Mouse (Mus musculus) intestine, embryonic 14.5 days (tissue): ENCODE measurements around the gene Rps6kc1. TPM values are rescaled to one million over a fixed set of nuclear protein-coding genes. Genes with fewer than 3 reads are reported as not detected.

Experiments
- ATAC-seq: fragments of 200-750 bp; cut with Nextera tagmentation; replicated peaks from 2 replicates; pipeline ENCODE4 v1.8.0; 2017; ENCODE audit warnings: low read depth, moderate number of reproducible peaks, moderate TSS enrichment, moderate library complexity; ENCODE audit not compliant: low FRiP score, low TSS enrichment
- DNase-seq: peaks from one replicate; pipeline ENCODE4 v3.0.0-alpha.2; 2018; ENCODE audit warnings: low spot score
- H3K27ac ChIP-seq: fragments of 300-500 bp; sonication (generic); 2 replicates; pipeline ENCODE4 v1.5.1; 2014; ENCODE audit warnings: low read depth, mild to moderate bottlenecking, control low read depth
- H3K27me3 ChIP-seq: fragments of 300-500 bp; sonication (generic); replicated peaks from 2 replicates; pipeline ENCODE4 v1.6.1; 2014; ENCODE audit warnings: low read length, control low read depth; ENCODE audit not compliant: control insufficient read depth, insufficient read depth
- H3K36me3 ChIP-seq: fragments of 300-500 bp; sonication (generic); 2 replicates; pipeline ENCODE4 v1.6.1; 2014; ENCODE audit warnings: low read length, control low read depth; ENCODE audit not compliant: control insufficient read depth, insufficient read depth
- H3K4me1 ChIP-seq: fragments of 300-500 bp; sonication (generic); replicated peaks from 2 replicates; pipeline ENCODE4 v1.6.1; 2014; ENCODE audit warnings: low read length, control low read depth, mixed read lengths; ENCODE audit not compliant: control insufficient read depth, insufficient read depth
- H3K4me2 ChIP-seq: fragments of 300-500 bp; sonication (generic); 2 replicates; pipeline ENCODE4 v1.6.1; 2014; ENCODE audit warnings: low read length
- H3K4me3 ChIP-seq: fragments of 300-500 bp; sonication (generic); 2 replicates; pipeline ENCODE4 v1.5.1; 2014; ENCODE audit warnings: low read depth, low read length, control low read depth, mixed read lengths
- H3K9ac ChIP-seq: fragments of 300-500 bp; sonication (generic); 2 replicates; pipeline ENCODE4 v1.6.1; 2014; ENCODE audit warnings: mild to moderate bottlenecking, low read length
- H3K9me3 ChIP-seq: fragments of 300-500 bp; sonication (generic); 2 replicates; pipeline ENCODE4 v1.6.1; 2016; ENCODE audit warnings: low read length, control low read depth; ENCODE audit not compliant: control insufficient read depth
- WGBS: fragments of 180-500 bp; shearing (Covaris S2); extraction: QIAGEN DNeasy Blood & Tissue Kit; methylation state at CpG from one replicate; pipeline ENCODE4 v1.1.7; 2014; 5-methylcytosine and 5-hydroxymethylcytosine counted together
- polyA plus RNA-seq: library from polyadenylated mRNA; unstranded; fragments of >200 nt; fragmentation: Nextera tagmentation; extraction: Ambion mirVana; gene quantifications from 2 replicates; pipeline ENCODE4 v1.2.1, GENCODE M21; 2014

Rps6kc1 gene
- polyA plus RNA-seq, 1 experiment from 2014 or later, result 14.5 TPM

GRCm38 (mm10) chr1:190777660-190778059 is 133.9 kb downstream of the Rps6kc1 start:
- Histone ChIP-seq H3K4me2 (no peak overlapping the region), H3K27me3 (no peaks in the 10 kb centered on the region), H3K9me3 (no peaks in the 10 kb centered on the region), H3K4me3 (no peak overlapping the region), H3K27ac (no peak overlapping the region), H3K36me3 (peaks cover 10% of the 10 kb centered on the region; the same call in 1 of the 2 replicates), H3K9ac (no peak overlapping the region), H3K4me1 (no peaks in the 10 kb centered on the region)
- no peak for DNase-seq
- ATAC-seq, result no peak
- 56% methylated on average over 6 of the region's 6 CpGs for WGBS

GRCm38 (mm10) chr1:190776260-190776659 is 135.3 kb downstream of the Rps6kc1 start:
- no peak for ATAC-seq
- H3K4me2 ChIP-seq, result no peak overlapping the region
- no peaks in the 10 kb centered on the region for H3K9me3 ChIP-seq
- no peak for DNase-seq
- H3K4me1 ChIP-seq, result 0 out of 2 replicates have a peak, but pooled peaks cover 4% of the 10 kb centered on the region
- no peaks in the 10 kb centered on the region for H3K27me3 ChIP-seq
- WGBS, result 91% methylated on average over 9 of the region's 9 CpGs
- H3K27ac ChIP-seq, result no peak overlapping the region
- H3K36me3 ChIP-seq, result peaks cover 7% of the 10 kb centered on the region; the same call in 1 of the 2 replicates
- no peak overlapping the region for H3K4me3 ChIP-seq
- no peak overlapping the region for H3K9ac ChIP-seq

GRCm38 (mm10) chr1:190772088-190772885 is 139.3 kb downstream of the Rps6kc1 start:
- no peak overlapping the region for H3K27ac ChIP-seq
- no peaks in the 10 kb centered on the region for H3K27me3 ChIP-seq
- ATAC-seq (no peak), DNase-seq (no peak)
- H3K4me3 ChIP-seq, result no peak overlapping the region
- WGBS, result 74% methylated on average over 13 of the region's 13 CpGs
- no peak overlapping the region for H3K4me2 ChIP-seq
- H3K36me3 ChIP-seq, result peaks cover 7% of the 10 kb centered on the region; the same call in 1 of the 2 replicates
- H3K4me1 ChIP-seq, result 0 out of 2 replicates have a peak, but pooled peaks cover 4% of the 10 kb centered on the region
- no peak overlapping the region for H3K9ac ChIP-seq
- H3K9me3 ChIP-seq, result no peaks in the 10 kb centered on the region

DNA sequence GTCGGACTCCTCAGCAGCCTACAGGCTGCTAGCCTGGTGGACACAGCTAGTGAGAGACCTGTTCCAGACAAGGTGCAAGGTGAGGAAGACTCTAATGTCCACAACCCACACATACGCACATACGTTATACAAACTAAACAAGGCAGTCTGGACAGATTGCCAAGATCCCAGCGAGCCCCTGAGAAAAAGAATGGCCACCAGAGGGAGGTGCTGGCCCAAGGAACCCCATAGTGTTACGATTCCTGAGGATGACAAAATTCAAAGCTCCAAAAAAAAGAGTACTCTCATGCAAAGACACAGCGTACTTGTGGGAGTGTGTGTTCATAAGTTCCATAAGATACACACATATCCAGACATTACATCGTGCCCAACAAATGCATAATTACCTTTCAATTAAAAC is 141.8 kb downstream of the Rps6kc1 start:
- Histone ChIP-seq H3K27me3 (no peaks in the 10 kb centered on the region), H3K9ac (no peak overlapping the region), H3K36me3 (peaks cover 7% of the 10 kb centered on the region; the same call in 1 of the 2 replicates), H3K4me1 (0 out of 2 replicates have a peak, but pooled peaks cover 4% of the 10 kb centered on the region), H3K4me3 (no peak overlapping the region), H3K4me2 (no peak overlapping the region), H3K9me3 (peaks cover 7% of the 10 kb centered on the region; the same call in 1 of the 2 replicates), H3K27ac (no peak overlapping the region)
- ATAC-seq, result no peak
- DNase-seq, result no peak
- 76% methylated on average over 7 of the region's 7 CpGs for WGBS

GRCm38 (mm10) chr1:190768307-190768706 is 143.3 kb downstream of the Rps6kc1 start:
- DNase-seq (no peak), ATAC-seq (no peak)
- Histone ChIP-seq H3K4me2 (no peak overlapping the region), H3K27ac (no peak overlapping the region), H3K4me1 (0 out of 2 replicates have a peak, but pooled peaks cover 4% of the 10 kb centered on the region), H3K27me3 (no peaks in the 10 kb centered on the region), H3K4me3 (no peak overlapping the region), H3K9me3 (peaks cover 7% of the 10 kb centered on the region; the same call in 1 of the 2 replicates), H3K36me3 (peaks cover 4% of the 10 kb centered on the region; the same call in 1 of the 2 replicates), H3K9ac (no peak overlapping the region)
- whole genome bisulfite sequencing, result 42% methylated on average over 1 of the region's 1 CpGs

DNA sequence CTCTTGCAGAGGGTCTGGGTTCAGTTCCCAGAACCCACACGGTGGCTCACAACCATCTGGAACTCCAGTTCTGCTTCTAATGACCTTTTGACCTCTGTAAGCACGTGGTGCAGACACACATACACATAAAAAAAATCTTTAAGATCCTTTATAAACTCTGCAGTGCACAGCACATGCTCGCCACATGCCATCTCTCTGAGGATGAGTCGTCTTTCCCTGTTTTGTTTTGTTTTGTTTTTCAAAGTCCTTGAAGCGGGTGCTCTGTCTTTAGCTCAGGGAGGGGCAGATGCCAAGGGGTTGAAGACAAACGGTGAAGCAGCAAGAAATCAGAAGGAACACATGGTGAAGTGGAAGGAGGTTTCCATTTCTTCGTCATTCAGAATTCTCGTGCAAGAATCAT is 143.9 kb downstream of the Rps6kc1 start:
- 0 out of 2 replicates have a peak, but pooled peaks cover 4% of the 10 kb centered on the region for H3K4me1 ChIP-seq
- no peak overlapping the region for H3K4me3 ChIP-seq
- H3K9ac ChIP-seq, result no peak overlapping the region
- no peak overlapping the region for H3K4me2 ChIP-seq
- H3K27ac ChIP-seq, result no peak overlapping the region
- DNase-seq (no peak), ATAC-seq (no peak)
- H3K27me3 ChIP-seq, result no peaks in the 10 kb centered on the region
- H3K9me3 ChIP-seq, result peaks cover 7% of the 10 kb centered on the region; the same call in 1 of the 2 replicates
- 48% methylated on average over 8 of the region's 8 CpGs for WGBS
- no peaks in the 10 kb centered on the region for H3K36me3 ChIP-seq

DNA sequence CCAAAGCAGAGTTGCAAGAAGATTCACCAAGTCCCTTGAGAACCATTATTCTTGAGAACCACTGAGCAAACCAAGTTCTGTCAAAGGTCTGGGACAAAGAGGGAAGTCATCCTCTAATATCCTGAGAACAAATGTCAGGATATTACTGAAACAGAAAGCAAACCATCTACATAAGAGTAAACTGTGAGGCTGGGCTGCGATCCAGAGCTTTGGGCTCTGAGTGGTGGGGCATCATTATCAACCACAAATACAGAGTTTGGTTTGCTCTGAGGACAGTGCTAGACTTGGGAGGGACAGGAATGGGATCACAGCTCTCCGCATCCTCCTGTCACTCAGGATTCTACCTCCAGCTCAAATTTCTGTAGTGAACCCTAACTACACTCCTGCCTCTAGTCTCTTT is 144.8 kb downstream of the Rps6kc1 start:
- no peak for ATAC-seq
- no peak overlapping the region for H3K9ac ChIP-seq
- DNase-seq, result no peak
- H3K27ac ChIP-seq, result no peak overlapping the region
- H3K27me3 ChIP-seq, result no peaks in the 10 kb centered on the region
- WGBS, result 96% methylated on average over 2 of the region's 2 CpGs
- 0 out of 2 replicates have a peak, but pooled peaks cover 1% of the 10 kb centered on the region for H3K4me1 ChIP-seq
- H3K36me3 ChIP-seq, result no peaks in the 10 kb centered on the region
- no peak overlapping the region for H3K4me3 ChIP-seq
- peaks cover 7% of the 10 kb centered on the region; the same call in 1 of the 2 replicates for H3K9me3 ChIP-seq
- H3K4me2 ChIP-seq, result no peak overlapping the region

DNA sequence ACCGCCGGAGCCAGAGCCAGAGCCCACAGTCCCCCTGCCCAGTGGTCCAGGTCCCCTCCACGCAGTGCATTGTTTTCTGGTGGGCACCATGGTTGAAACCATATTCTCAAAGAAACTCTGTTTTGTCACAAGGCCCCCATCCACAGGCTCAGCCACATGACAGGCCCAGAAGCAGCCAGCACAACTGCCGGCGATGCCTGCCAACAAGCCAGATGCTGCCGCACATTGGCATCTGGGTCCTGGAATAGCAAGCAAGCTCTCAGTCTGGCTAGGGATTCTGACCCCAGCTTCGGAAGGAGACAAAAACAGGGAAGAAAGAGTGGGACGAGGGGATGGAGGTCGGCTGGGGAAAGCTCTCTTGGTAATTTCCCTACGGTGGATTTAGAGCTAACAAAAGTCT is 147.8 kb downstream of the Rps6kc1 start:
- H3K4me2 ChIP-seq, result no peak overlapping the region
- H3K27me3 ChIP-seq, result no peaks in the 10 kb centered on the region
- peaks cover 7% of the 10 kb centered on the region; the same call in 1 of the 2 replicates for H3K9me3 ChIP-seq
- no peak for ATAC-seq
- no peak overlapping the region for H3K27ac ChIP-seq
- 82% methylated on average over 10 of the region's 10 CpGs for WGBS
- no peak overlapping the region for H3K9ac ChIP-seq
- DNase-seq, result no peak
- H3K4me3 ChIP-seq, result no peak overlapping the region
- no peaks in the 10 kb centered on the region for H3K36me3 ChIP-seq
- no peaks in the 10 kb centered on the region for H3K4me1 ChIP-seq
